Mouse (Mus musculus) ES-E14 (cell line): ENCODE results near the gene Hcn1.

Experiments
- HCFC1 ChIP-seq: IDR thresholded peaks from 2 replicates; pipeline ENCODE4 v1.6.1; 2012; ENCODE audit warnings: low read length, inconsistent platforms, borderline replicate concordance; ENCODE audit not compliant: insufficient read depth
- MAFK ChIP-seq: IDR thresholded peaks from 2 replicates; pipeline ENCODE4 v1.6.1; 2014; ENCODE audit warnings: mild to moderate bottlenecking, low read depth, low read length, inconsistent platforms; ENCODE audit not compliant: insufficient read depth

DNA sequence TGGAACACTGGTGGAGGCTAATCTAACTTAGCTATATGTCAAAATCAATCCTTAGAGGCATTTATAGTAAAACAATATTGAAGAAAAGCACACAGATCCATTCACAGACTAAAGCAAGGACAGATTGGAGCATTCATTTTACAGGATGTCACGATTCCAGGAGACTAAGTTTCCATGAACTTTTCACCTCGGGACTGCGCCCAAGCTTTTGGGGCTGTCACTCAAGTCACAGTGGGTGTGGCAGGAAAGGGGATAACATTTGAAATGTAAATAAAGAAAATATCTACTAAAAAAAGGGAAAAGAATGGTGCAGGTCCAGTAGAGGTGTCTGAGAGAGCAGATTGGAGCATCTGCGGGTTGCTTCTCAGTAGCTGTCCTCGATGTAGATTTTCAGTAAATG lies 421.3 kb downstream of the Hcn1 start:
- TF ChIP-seq MAFK, result no peak
- no peak for TF ChIP-seq HCFC1
